Mouse (Mus musculus): ENCODE measurements at regions not wholly inside any gene's neighbourhood (a gene's known extent, or its start where the extent isn't known, plus 50 kb on each side); places are given as distances from the start of the nearest gene placed in this dataset.

DNA sequence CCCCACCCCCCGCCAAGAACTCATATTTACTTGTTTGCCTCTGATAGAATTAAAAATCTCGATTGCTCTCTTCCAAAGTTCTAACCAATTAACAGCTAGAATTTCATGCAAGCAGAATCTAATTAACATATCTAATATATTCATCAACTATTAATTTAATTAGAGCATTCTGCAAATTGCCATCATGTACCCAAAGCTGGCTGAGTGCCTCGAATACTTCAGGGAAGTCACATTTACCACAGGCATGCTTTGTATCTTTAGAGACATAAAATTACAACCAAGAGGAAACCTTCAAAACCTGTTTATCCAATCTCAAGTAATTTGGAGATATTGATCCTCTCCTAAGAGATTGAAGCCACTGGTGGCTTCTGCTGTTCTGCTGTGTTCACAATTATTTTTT is 401.6 kb upstream of the Nmur2 start:
- DNase-seq (ENCODE audit: low read depth, low spot score): no peak

DNA sequence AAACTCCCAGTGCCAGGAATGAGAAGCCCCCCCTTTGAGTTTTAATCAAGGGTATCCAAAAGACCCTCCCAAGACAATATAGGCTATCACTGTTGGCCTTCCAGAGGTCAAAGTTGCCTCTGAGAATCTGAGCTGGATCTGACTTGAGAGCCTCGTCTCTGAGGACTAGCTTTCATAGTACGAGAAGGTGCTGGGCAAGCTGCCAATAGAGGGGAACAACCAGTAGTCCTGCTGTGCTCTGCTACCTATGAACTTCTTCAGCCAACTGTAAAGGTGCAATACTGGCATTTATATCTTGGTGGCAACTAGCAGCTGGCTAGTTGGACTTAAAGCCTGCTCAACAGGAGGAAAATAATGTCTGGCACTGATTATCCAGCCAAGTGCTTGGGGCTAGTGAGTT is 400.3 kb upstream of the Nmur2 start:
- DNase-seq (ENCODE audit: low read depth, low spot score): no peak

DNA sequence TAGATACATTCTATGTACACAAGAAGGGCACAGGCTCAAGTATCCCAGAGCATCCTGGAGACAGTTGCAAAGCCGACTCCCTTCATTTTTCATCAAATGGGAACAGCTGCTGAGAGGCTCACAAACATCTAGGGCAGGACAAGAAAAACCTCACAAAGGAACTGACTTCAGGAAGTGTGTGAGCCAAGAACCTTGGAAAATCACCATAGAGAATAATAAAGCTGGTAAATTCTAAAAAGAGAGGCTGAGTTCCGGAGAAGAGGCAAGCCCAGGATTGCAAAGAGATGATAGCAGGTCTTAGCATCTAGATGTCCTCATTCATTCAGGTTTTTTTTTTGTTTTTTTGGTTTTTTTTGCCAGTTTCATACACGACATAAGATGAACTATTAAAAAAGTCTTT is 390.3 kb upstream of the Nmur2 start:
- DNase-seq (ENCODE audit: low read depth, low spot score): no peak

DNA sequence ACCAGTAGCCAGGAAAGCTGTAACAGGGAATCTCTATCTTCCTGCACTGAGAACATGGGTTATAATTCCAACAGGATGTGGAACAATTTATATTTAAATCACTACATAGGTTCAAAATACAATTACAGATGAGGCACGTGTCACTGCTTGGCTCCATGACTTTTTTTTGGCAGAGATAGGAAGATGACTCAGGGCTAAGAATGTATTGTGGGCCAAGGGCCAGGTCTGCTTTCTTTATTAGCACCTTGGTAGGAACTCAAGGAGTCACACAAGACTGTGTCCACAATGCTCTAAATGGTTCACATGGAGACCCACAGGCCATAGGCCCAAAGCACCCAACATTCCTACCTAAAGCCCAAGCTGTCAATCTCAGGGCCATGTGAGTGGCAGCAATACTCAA is 344.0 kb upstream of the Nmur2 start:
- no peak for DNase-seq (ENCODE audit: low read depth, low spot score)

DNA sequence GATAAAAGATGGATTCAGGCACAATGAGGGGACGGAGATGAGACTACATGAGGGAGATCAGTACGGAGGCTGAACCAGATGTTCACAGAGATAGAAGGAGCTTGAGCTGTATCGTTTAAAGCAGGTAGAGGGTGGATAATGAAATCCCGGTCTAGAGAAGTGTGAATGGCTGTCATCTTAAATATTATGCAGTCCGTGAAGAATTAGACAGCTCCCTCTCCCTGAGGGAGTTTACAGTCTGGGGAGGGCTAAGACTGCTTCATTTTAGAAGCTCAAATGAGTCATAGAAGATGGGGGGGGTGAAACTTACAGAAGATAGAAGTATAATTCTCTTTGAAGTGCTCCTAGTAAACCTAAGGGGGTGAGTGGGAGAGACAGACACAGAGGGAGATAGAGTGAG is 336.7 kb upstream of the Nmur2 start:
- DNase-seq (ENCODE audit: low read depth, low spot score): no peak

DNA sequence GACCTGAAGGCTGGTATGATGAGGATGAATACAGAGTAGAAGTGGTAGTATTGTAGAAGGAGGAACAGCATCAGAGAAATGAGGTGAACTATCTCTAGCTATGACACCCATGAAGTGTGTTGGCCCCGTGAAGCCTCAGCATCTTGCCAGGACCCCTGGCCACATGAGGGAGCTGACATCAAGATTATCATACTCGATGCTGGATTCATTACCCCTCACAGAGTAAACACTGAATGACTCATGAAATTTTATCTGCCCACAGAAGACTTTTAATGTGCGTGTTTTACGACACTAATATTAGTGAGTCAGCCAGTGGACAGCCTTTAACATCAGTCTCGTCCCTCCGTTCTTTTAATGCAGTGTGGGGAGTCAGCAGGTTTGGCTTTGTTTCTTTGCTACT is 333.5 kb upstream of the Nmur2 start:
- DNase-seq (ENCODE audit: low read depth, low spot score): no peak

DNA sequence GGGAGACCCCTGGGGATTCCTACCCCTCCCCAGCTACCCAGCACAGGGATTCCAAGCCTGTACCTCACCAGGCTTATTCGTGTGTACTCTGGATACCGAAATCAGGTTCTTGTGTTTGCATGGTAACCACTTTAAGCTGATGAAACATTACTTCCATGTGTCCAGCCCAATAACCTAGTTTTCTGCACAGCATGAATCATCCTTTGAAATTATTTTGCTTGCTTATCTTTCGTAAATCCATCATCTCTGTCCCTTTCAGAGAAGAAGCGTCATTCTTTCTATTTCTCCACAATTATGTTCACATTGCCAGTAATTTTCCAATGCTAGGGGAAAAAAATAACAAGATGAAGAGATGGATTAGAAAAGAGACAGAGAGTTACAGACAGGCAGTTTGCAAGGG is 332.8 kb upstream of the Nmur2 start:
- no peak for DNase-seq (ENCODE audit: low read depth, low spot score)

DNA sequence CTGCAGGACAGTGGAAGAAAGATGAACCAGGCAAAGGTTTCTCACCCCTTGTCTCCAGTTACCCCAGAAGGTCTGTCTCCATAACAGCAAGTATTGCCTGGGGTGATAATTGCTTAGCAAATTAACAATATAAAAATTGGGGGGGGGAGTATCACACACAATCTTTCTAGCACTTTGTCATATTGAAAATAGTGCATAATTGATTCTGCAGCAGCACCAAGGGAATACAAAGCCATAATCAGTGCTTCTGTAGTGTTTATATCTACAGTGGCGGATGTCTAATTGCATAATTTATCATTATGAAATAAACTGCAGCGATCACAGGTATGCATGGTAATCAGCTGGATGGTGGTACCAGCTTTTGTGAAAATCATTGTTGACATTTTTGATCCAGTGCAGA is 316.9 kb upstream of the Nmur2 start:
- DNase-seq (ENCODE audit: low read depth, low spot score): no peak

DNA sequence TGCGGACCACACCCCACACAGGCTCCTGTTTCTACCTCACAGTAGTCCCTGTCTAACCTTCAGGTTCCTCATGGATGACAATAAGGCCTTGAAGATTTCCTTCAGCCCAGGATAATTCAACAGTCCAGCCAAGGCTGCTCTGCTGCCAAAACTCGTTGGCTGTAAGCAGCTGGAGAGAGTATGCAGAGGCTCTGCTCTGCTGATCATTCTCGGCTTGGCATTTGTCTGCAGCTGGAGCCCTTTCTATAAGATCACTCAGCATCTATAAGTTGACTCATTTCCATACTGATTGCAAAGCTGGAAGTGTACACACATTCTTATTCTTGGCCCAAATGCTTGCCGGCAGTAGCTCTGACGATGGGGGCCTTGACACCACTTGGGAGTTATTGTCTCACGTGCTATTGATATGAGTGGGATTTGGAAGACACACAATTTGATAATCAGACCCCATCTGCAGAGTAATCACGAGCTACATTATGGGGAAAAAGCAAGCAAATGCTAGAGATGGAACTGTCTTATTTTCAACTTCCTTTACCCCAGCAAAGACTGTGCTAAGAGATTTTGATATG is 311.1 kb upstream of the Nmur2 start:
- no peak for DNase-seq (ENCODE audit: low read depth, low spot score)

DNA sequence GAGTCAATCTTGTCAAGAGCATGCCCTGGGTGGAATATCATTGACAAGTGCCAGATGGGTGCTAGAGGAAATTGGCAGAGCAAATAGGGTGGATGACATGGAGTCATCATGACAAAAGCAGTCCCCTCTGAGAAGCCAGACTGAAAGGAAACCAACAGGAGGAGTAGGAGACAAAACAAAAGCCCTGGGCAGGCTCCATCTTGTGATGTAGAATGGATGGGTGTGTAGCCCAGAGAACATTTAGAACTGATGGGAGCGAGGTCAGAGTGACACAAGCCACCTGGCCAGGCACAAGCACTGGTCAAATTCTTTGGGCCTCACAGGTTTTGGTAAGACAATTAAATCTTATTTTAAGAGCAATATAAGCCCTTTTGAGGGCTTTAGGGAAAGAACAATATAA is 310.4 kb upstream of the Nmur2 start:
- no peak for DNase-seq (ENCODE audit: low read depth, low spot score)

DNA sequence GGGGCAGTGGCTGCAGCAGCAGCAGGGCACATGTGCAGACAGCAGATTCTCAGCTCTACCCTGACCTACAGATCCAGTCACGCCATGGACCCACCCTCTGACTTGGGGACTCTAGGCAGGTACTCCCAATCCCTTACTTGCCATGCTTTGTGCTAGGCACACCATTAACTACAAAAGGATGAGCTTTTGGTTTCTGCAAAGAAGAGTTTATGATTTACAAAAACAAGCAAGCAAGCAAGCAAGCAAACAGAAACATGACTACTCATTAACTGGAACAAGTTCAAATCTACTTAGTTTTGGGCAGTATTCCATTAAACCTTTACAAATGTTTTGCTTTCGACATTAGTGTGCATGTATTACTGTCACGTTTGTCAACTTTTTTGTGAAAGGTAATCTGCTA is 309.0 kb upstream of the Nmur2 start:
- no peak for DNase-seq (ENCODE audit: low read depth, low spot score)

DNA sequence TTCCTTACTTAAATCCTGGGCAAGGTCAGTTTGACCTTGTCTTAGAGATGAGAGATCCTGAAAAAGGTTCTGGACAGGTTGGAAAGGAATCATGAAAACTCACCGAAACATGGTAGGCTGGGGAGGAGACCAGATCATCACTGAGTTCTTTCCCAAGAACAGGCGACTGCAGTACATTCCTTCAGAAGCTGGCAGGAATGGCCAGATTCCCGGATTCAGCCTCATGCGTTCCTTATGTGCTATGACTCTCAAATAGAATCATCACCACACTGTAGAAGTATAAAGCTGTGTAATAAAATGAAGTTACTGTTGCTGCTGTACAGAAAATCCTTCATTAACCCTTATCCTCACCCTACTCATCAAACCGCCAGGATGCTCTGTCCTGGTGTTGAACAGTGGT is 307.6 kb upstream of the Nmur2 start:
- no peak for DNase-seq (ENCODE audit: low read depth, low spot score)

DNA sequence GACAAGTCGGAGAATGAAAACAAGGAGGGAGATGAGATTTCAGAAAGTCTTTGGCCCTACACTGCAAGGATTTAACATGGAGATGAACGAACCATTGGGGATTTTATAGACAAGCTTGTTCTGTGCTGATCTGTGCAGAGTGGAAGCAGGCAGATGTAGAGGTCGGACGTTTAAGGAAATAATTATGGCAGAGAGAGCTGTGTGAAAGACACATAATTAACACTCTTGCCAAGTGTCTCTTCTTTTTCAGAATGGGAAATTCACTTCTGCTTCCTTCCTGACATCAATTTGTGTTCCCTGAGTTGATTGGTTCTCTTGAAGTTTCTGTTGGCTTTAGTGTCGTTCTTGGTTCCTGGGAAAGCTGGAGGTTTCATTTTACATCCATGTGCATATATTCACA is 302.3 kb upstream of the Nmur2 start:
- DNase-seq (ENCODE audit: low read depth, low spot score): no peak

DNA sequence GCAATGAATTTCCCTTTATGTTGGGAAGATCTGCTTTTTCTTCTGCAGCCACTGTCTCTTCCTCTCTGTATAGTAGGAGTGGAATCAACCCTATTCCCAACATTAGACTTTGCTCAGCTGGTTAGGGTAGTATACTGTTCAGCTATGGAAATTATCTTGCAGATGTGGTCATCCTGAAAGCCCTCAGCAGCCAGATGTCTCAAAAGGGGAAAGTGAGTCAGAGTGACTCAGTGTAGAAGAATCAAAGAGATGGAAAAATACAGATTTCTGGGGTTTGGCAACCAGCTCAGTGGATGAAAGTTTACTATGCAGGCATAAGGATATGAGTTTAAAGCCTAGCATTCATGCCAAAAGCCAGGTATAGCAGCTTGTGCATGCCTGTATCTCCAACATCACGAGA is 300.9 kb upstream of the Nmur2 start:
- DNase-seq (ENCODE audit: low read depth, low spot score): no peak

DNA sequence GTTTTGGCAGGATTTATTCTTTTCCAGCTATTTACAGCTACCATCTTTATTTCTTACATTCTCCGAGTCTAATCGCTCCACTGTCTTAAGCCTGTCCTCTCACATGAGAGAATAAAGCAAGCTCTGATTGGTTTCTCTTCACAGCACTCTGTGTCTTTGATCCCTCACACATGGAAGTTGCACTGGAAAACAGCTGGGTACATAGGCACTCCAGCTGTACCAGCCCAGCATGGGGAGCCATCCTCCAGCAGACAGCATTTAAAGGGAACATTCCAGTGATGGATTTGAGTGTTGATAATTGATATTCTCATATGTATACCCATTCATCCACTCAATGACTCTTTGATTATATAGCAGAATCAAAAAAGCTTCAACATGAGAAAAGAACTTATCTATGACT is 300.2 kb upstream of the Nmur2 start:
- DNase-seq (ENCODE audit: low read depth, low spot score): no peak

DNA sequence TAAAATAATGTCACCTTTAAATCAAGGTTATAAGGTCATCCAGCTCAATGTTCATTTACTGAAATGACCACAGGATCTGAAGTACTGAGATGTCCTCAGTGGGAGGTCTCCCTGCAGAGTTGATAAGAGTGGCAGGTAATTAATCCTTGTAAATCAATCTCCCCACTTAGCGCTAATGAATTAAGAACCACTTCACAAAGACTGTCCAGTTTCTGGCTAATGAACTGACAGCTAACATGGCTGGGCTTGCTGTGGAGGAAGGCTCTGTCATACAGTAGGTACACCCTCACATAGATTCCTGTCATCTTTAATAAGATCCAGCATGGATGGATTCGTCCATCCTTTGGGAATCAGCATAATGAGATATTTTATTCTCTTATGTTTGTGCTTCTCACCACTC is 297.7 kb upstream of the Nmur2 start:
- DNase-seq (ENCODE audit: low read depth, low spot score): no peak

DNA sequence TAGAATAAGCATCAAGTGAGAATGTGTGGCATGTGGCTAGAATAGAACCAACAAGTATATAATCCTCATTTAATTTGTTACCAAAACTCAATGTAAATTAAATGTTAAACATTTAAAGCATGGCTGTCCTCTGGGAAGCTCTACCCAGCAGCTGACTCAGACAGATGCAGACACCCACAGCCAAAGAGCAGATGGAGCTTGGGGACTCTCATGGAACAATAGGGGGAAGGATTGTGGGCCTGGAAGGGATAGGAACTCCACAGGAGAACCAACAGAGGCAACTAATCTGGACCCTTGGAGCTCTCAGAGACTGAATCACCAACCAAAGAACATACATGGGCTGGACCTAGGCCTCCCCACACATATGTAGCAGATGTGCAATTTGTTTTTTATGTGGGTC is 295.1 kb upstream of the Nmur2 start:
- no peak for DNase-seq (ENCODE audit: low read depth, low spot score)

DNA sequence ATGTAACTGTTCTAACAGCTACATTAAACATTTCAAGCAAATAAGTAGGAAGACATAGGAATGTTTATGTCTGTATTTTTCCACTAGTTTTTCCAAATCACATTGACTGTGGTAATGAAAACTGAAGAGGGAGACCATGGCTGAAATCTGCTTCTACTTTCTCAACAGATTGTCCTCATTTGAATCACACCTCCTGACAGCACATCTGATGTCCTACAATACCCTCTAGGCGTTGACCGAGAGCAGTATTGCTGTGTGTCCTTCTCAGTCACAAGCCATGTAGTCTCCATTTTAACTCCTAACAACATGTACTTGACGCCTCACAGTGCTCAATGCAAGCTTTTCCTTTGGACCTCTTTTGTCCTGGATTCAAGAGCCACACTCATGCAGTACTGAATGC is 279.5 kb upstream of the Nmur2 start:
- no peak for DNase-seq (ENCODE audit: low read depth, low spot score)

DNA sequence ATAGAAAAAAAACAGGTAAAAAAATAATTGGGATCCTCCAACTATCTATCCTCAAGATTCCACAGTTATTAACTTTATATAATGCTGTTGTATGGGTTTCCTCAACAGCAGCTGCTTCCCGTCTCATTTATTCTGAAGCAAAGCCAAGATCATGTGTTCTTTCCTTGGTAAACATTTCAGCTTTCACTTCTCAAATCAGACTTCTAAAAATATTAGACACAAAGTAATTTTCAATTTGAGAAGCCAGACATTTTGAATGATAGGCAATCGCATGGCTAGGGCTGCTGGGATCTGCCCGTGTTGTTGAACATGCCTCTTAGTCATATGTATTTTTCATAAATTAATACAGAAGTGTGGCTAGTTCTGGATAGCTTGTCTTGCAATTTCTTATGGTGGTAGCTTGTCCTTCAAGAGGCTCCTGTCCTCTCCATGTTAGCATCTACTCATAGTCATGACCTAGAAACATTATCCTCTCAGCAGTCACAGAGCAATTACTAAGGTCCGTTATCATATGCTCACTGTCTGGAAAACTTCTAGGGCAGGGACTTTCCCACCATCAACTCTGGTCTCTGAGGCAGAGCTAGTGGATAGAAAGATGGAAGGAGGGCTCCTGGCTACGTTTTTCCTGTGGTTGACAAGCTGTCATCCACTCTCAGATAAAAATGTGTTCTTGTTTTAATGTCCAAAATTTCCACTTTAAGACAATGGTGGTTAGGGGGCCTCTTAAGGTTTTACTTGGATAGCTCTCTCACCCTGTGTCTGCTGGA is 274.6 kb upstream of the Nmur2 start:
- DNase-seq (ENCODE audit: low read depth, low spot score): no peak

DNA sequence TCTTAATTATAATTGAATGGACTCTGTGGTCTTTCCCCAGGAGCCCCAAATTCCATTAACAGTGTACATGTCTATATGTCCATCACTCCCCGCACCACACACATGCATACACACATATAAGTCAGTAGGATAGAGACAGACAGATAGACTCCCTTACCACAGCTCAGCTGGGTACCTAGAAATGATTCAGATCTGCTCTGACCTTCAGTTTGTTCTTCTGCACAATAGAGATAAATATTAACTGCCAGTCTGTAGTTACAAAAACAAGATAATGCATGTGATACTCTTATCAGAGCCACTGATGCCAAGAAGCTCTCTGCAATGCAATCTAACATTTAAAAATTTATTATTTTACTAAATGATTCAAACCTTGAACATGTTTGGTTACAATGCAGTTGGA is 268.7 kb upstream of the Nmur2 start:
- DNase-seq (ENCODE audit: low read depth, low spot score): no peak

DNA sequence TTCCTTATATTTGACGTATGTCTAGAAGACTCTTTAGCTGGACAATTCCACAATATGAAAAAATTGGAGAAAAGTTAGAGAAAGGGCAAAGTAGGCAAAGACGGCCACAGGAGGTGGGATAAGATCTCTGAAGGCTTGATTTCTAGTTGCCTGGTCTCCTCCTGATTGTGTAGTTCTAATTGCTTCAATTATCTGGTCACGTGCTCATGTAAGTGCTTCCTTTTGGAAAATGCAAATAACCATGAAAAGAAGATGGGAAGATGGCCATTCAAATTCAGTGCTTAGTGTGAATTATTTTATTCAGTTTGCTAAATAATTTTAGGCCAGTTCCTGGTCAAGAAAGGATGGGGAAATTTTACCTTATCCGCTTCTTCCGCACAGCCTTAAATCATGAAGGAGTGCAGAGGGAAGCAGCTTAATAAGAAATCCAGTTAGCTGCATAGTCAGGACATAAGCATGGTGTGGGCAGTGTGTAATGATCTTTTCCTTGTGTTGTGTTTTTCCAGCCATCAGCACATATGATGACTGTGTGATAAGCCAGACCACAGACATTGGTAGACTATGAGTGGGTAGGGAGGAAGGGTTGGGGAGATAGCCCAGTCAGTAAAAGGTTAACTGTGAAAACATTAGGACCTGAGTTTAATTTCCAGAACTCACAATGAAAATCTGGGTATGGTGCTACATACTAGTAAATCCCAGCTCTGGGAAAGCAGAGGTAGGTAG is 267.7 kb upstream of the Nmur2 start:
- no peak for DNase-seq (ENCODE audit: low read depth, low spot score)

DNA sequence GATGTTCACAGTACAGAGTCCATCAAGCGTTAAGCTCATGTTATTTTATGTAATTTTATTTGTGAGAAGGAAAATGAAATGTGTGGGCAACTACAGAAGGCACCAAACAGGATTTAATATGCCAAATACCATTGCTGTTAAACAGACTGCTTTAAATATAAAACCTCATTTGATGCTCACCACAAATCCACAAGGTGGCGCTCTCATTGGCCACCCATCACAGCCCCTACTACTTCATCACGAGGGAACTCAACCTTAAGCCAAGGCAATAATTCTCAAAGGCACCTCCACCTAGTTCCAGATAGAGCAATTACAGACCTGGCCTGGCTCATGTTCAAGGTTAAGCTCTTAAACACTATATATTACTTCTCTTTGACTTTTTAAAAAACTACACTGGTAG is 266.2 kb upstream of the Nmur2 start:
- DNase-seq (ENCODE audit: low read depth, low spot score): no peak
